Mouse (Mus musculus) CH12.LX (cell line): Measurements from ENCODE around the gene Zfp423. TPM values are rescaled to one million over a fixed set of nuclear protein-coding genes. Genes with fewer than 3 reads are reported as not detected.

Experiments
- DNase-seq: peaks from one replicate; pipeline ENCODE4 v3.0.0-alpha.2; 2013; ENCODE audit errors: extremely low read depth
- H3K27ac ChIP-seq: 2 replicates; pipeline ENCODE4 v1.5.1; 2012; ENCODE audit warnings: low read depth, mild to moderate bottlenecking, control low read depth, moderate library complexity; ENCODE audit not compliant: insufficient read depth
- H3K27me3 ChIP-seq: replicated peaks from 2 replicates; pipeline ENCODE3; 2012; ENCODE audit warnings: inconsistent platforms
- H3K36me3 ChIP-seq, 2 experiments: replicated peaks in 1 of 2; 2 replicates each; pipeline versions ENCODE3 to v1.6.1; 2012; ENCODE audit warnings: inconsistent platforms in 1 of 2, low read length in 1 of 2, mild to moderate bottlenecking in 1 of 2, mixed read lengths in 1 of 2, moderate library complexity in 1 of 2; ENCODE audit not compliant: control insufficient read depth in 1 of 2, insufficient read depth in 1 of 2
- H3K4me1 ChIP-seq, 2 experiments: 2 replicates each; pipeline ENCODE4 v1.6.1; 2012; ENCODE audit warnings: inconsistent platforms in 1 of 2, moderate library complexity in 1 of 2; ENCODE audit not compliant: insufficient read depth in 2 of 2, control insufficient read depth in 1 of 2
- H3K4me2 ChIP-seq: 2 replicates; pipeline ENCODE4 v1.6.1; 2012; ENCODE audit warnings: low read depth, mild to moderate bottlenecking, control low read depth; ENCODE audit not compliant: poor library complexity, insufficient read depth, severe bottlenecking
- H3K4me3 ChIP-seq, 3 experiments: fragments of 150-350 bp in 1 of 3; sonication (generic) in 1 of 3; replicated peaks in 1 of 3; 2 replicates each; pipeline versions ENCODE3 to v1.5.1; 2011 to 2012; ENCODE audit warnings: low read depth in 2 of 3, low read length in 2 of 3, mild to moderate bottlenecking in 2 of 3, moderate library complexity in 2 of 3, control low read depth in 1 of 3, improper control_type of control experiment in 1 of 3, inconsistent platforms in 1 of 3, mixed read lengths in 1 of 3; ENCODE audit not compliant: poor library complexity in 1 of 3
- H3K79me2 ChIP-seq: replicated peaks from 2 replicates; pipeline ENCODE4 v1.6.1; 2012; ENCODE audit warnings: mild to moderate bottlenecking, moderate library complexity; ENCODE audit not compliant: control insufficient read depth, poor library complexity, insufficient read depth, severe bottlenecking; ENCODE audit errors: extremely low read depth
- H3K9ac ChIP-seq: 2 replicates; pipeline ENCODE4 v1.6.1; 2012; ENCODE audit warnings: low read depth, mild to moderate bottlenecking, control low read depth, moderate library complexity; ENCODE audit not compliant: insufficient read depth
- H3K9me3 ChIP-seq: replicated peaks from 2 replicates; pipeline ENCODE3; 2012; ENCODE audit warnings: low read length, inconsistent platforms, mixed read lengths
- EP300 ChIP-seq: IDR thresholded peaks from 2 replicates; pipeline ENCODE4 v1.6.1; 2011; ENCODE audit warnings: low read length, improper control_type of control experiment
- ETS1 ChIP-seq: conservative IDR thresholded peaks from 2 replicates; pipeline ENCODE4 v1.6.1; 2012; ENCODE audit warnings: low read depth, mild to moderate bottlenecking, inconsistent platforms, low read length, improper control_type of control experiment, moderate library complexity
- GABPA ChIP-seq: IDR thresholded peaks from 2 replicates; pipeline ENCODE4 v1.6.1; 2012; ENCODE audit warnings: low read depth, low read length, improper control_type of control experiment, inconsistent platforms; ENCODE audit not compliant: insufficient replicate concordance
- HCFC1 ChIP-seq: IDR thresholded peaks from 2 replicates; pipeline ENCODE4 v1.6.1; 2012; ENCODE audit warnings: low read depth, mild to moderate bottlenecking, inconsistent platforms, low read length, improper control_type of control experiment
- JUN ChIP-seq: IDR thresholded peaks from 2 replicates; pipeline ENCODE4 v1.6.1; 2011; ENCODE audit warnings: low read depth, mild to moderate bottlenecking, low read length, improper control_type of control experiment, moderate library complexity; ENCODE audit not compliant: insufficient read depth
- JUND ChIP-seq: conservative IDR thresholded peaks from 2 replicates; pipeline ENCODE4 v1.6.1; 2011; ENCODE audit warnings: low read depth, low read length, improper control_type of control experiment
- MAX ChIP-seq: IDR thresholded peaks from 2 replicates; pipeline ENCODE4 v1.6.1; 2011; ENCODE audit warnings: low read length, improper control_type of control experiment
- MAZ ChIP-seq: IDR thresholded peaks from 2 replicates; pipeline ENCODE4 v1.6.1; 2012; ENCODE audit warnings: low read depth, mild to moderate bottlenecking, inconsistent platforms, low read length, improper control_type of control experiment, moderate library complexity
- MYC ChIP-seq: IDR thresholded peaks from 2 replicates; pipeline ENCODE4 v1.6.1; 2011; ENCODE audit warnings: low read depth, mild to moderate bottlenecking, improper control_type of control experiment, low read length
- NRF1 ChIP-seq: IDR thresholded peaks from 2 replicates; pipeline ENCODE4 v1.6.1; 2014; ENCODE audit warnings: low read depth, mild to moderate bottlenecking, inconsistent platforms, low read length, improper control_type of control experiment, moderate library complexity
- PAX5 ChIP-seq: IDR thresholded peaks from 2 replicates; pipeline ENCODE4 v1.6.1; 2012; ENCODE audit warnings: low read length, inconsistent platforms, mixed read lengths
- SMC3 ChIP-seq: IDR thresholded peaks from 2 replicates; pipeline ENCODE4 v1.6.1; 2011; ENCODE audit warnings: low read depth, low read length, improper control_type of control experiment
- TCF12 ChIP-seq: IDR thresholded peaks from 2 replicates; pipeline ENCODE4 v1.6.1; 2014; ENCODE audit warnings: low read depth, mild to moderate bottlenecking, inconsistent platforms, low read length, improper control_type of control experiment
- UBTF ChIP-seq: IDR thresholded peaks from 2 replicates; pipeline ENCODE4 v1.6.1; 2012; ENCODE audit warnings: low read depth, mild to moderate bottlenecking, inconsistent platforms, low read length, improper control_type of control experiment, moderate library complexity
- ZC3H11A ChIP-seq: IDR thresholded peaks from 2 replicates; pipeline ENCODE4 v1.6.1; 2012; ENCODE audit warnings: low read depth, mild to moderate bottlenecking, inconsistent platforms, low read length, improper control_type of control experiment
- ZKSCAN1 ChIP-seq: IDR thresholded peaks from 2 replicates; pipeline ENCODE4 v1.6.1; 2012; ENCODE audit warnings: low read depth, inconsistent platforms, low read length, improper control_type of control experiment, borderline replicate concordance
- ZMIZ1 ChIP-seq: IDR thresholded peaks from 2 replicates; pipeline ENCODE4 v1.6.1; 2012; ENCODE audit warnings: low read depth, mild to moderate bottlenecking, inconsistent platforms, low read length, improper control_type of control experiment
- dilution Hi-C: fragments of 300-500 bp; cut with MboI; formaldehyde crosslinking; loops from 2 replicates; pipeline ENCODE4 v1.14.3; 2020; ENCODE audit warnings: low sequenced_read_pairs; ENCODE audit not compliant: extremely low pct_unique_long_range_greater_than_20kb, extremely low pct_ligation_motif_present
- in situ Hi-C: fragments of 300-500 bp; cut with MboI; formaldehyde crosslinking; loops from 3 replicates; pipeline ENCODE4 v1.14.3; 2019; ENCODE audit warnings: low sequenced_read_pairs, low pct_ligation_motif_present, low pct_unique_long_range_greater_than_20kb, mixed read lengths
- polyA plus RNA-seq: library from polyadenylated mRNA; unstranded; fragments of >175 nt; gene quantifications from 2 replicates; pipeline ENCODE4 v1.2.1, GENCODE M21; 2012; ENCODE audit warnings: low read depth; ENCODE audit not compliant: insufficient read length
- total RNA-seq, 2 experiments: library from RNA; depleted of rRNA; stranded (reverse); fragments of 300-350 nt in 1 of 2; fragments of >200 nt in 1 of 2; gene quantifications; 2 replicates each; pipeline ENCODE4 v1.2.3; 2012 to 2014

Gene Zfp423
- total and polyA plus RNA-seq, 3 experiments, result 0.25 to 2.7 (median 0.32) TPM

DNA sequence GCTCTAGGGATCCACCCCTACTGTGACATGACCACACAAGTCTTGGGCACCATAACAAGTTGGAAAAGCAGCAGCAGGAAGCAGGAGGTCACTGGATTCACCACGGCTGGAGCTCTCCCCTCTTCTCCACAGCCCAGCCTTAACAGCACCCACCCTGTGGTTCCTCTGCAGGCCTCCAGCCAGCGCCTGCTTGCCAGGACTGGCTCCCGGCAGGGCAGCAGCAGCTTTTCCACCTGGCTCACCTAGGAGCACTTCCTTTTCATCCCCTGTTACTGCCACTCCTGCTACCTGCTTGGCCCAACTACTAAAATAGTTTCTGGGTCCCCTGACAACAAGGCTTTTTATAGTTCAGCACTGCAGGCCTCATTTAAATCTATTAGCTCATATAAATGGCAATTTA lies 279.4 kb downstream of the Zfp423 start:
- Histone ChIP-seq H3K9ac (no peak overlapping the region), H3K4me3 (no peak overlapping the region), H3K79me2 (no peaks in the 10 kb centered on the region), H3K9me3 (peaks cover 12% of the 10 kb centered on the region), H3K27me3 (no peaks in the 10 kb centered on the region), H3K4me1 (peaks cover 0 to 21% of the 10 kb centered on the region in 2 experiments; a peak in 2 of 4 replicates), H3K4me2 (no peak overlapping the region), H3K36me3 (no peaks in the 10 kb centered on the region), H3K27ac (no peak overlapping the region)
- dilution Hi-C loops (no loop called here), in situ Hi-C loops (no loop called here)
- TF ChIP-seq SMC3, result no peak
- TF ChIP-seq HCFC1, result no peak
- no peak for TF ChIP-seq MAX
- no peak for TF ChIP-seq UBTF
- no peak for TF ChIP-seq MAZ
- no peak for TF ChIP-seq PAX5
- TF ChIP-seq ZC3H11A, result no peak
- no peak for TF ChIP-seq NRF1
- TF ChIP-seq ETS1, result no peak
- DNase-seq, result no peak

DNA sequence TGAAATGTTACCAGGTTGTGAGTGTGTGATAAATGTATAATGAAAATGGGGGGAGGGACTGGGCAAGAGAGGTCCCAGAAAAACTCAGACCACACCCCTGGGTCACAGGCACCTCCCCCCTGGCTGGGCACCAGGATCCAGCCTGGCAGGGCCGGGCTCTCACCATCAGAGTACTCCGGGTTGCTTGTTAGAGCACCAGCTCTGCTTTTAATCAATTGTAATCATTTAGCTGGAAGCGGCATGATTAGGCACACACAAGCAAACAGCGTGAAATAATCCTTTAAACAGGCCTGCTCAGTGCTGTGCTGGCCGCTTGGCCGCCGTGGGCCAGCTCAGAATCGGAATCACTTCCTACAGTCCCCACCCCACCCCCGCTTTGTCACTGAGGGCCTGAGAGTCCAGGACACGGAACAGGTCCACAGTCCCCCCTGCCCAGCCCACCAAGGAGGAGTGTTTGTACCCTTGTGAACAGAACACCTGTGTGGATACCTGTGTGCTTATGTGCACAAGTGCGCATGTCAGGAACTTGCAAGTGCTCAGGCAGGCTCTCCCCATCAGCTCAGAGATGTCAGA lies 279.9 kb downstream of the Zfp423 start:
- Histone ChIP-seq H3K27ac (no peak overlapping the region), H3K4me1 (peaks cover 0 to 21% of the 10 kb centered on the region in 2 experiments; a peak in 2 of 4 replicates), H3K27me3 (no peaks in the 10 kb centered on the region), H3K9me3 (peaks cover 12% of the 10 kb centered on the region), H3K79me2 (no peaks in the 10 kb centered on the region), H3K9ac (no peak overlapping the region), H3K4me3 (no peak overlapping the region), H3K4me2 (no peak overlapping the region), H3K36me3 (no peaks in the 10 kb centered on the region)
- DNase-seq, result no peak
- dilution Hi-C loops, result no loop called here
- in situ Hi-C loops, result no loop called here
- TF ChIP-seq TCF12 (no peak), GABPA (no peak), EP300 (no peak), MYC (no peak), NRF1 (no peak), MAX (no peak), JUN (no peak), HCFC1 (no peak), ZMIZ1 (no peak), JUND (no peak), ZKSCAN1 (no peak)
